Mouse (Mus musculus): Measurements from ENCODE around the gene Clca1.
"Not testable (repeated sequence)": the region's sequence is repeated elsewhere in the genome, so short reads cannot be mapped to it uniquely, and the experiment has no call there.

Clca1 gene

GRCm38 (mm10) chr3:145032676-145033075 lies at the start of gene Clca1:
Clca1 (minus strand) TSS chr3:145032776.
- no peak for DNase-seq (ENCODE audit: low spot score)

- DNase-seq (ENCODE audit: low spot score): no peak
These were observed 48.3 kb upstream of the Clca1 start for GRCm38 (mm10) chr3:145080904-145081303.

DNA sequence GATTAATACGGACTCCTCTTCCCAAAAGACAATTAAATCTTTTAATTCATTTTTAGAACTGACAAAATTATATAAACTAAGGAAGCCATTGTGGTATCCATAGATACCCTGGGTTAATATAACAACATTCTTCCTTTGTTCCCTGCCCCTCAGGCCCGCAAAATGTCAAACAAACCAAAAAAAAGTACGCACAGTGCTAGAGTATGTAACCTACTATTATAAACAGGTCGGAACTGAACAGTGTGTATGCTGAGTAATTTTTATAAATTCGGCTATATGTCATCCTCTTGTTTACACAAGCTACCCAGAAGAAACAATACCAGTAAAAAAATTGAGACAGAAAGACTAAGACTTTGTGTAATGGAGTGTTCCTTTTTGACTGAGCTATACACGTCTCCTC lies 45.8 kb upstream of the Clca1 start:
- no peak for DNase-seq (ENCODE audit: low spot score)

DNA sequence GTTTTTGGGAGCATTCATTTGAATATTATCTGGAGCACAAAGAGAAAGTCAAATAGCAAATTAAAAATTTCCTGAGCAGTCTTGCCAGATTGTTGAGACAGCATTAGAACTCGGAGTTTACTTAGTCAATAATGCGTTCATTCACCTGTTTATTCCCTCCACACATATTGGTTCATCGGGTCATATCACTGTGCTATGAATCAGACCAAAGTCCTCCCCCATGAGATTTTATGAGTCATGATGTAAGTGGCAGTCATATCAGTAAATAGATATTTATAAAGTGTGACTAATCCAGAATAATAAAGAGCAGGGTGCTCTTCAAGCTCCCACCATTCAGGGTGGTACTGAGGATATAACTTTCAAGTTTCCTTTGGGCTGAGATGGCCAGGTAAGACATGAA lies 39.8 kb upstream of the Clca1 start:
- DNase-seq (ENCODE audit: low spot score): no peak

GRCm38 (mm10) chr3:145068964-145069363 lies 36.4 kb upstream of the Clca1 start:
- DNase-seq (ENCODE audit: low spot score): no peak

GRCm38 (mm10) chr3:145055138-145055537 lies 22.6 kb upstream of the Clca1 start:
- not testable (repeated sequence) for DNase-seq (ENCODE audit: low spot score)

DNA sequence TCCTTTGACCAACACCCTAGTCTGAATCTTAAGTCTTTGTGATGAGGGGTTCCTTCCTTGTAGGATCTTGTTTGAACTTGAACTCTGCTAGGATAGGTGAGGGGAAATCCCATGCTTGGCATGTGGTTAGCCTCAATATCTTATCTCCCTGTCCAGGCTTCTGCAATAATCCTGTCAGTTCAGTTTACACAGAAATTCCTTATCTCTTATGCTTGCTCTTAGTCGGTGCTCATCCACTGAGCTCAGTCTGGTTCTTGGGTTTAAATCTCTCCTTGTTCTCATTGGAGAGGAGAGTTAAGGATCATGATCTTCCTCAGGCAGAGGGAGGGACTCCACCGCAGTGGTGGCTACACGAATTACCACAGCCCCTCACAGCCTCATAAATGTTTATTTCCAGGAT lies 17.2 kb upstream of the Clca1 start:
- DNase-seq (ENCODE audit: low spot score): no peak

DNA sequence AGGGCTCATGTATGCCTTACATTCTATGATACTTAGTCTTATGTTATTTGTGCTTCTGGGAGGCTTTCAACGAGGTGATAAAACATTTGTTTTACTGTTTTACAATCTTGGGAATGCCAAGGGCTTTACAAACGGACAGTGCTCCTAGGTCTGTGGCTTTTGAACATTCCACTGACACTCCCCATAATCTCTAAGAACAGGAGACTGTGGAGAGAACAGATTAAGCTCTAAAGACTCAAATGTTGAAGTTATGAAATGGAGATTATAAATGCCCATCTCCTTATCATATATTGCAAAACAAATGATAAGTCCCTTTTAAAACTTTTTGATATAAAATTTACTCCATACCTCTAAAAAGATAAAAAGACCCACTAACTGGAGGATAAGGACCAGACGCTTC lies 6.2 kb upstream of the Clca1 start:
- DNase-seq (ENCODE audit: low spot score): no peak

DNA sequence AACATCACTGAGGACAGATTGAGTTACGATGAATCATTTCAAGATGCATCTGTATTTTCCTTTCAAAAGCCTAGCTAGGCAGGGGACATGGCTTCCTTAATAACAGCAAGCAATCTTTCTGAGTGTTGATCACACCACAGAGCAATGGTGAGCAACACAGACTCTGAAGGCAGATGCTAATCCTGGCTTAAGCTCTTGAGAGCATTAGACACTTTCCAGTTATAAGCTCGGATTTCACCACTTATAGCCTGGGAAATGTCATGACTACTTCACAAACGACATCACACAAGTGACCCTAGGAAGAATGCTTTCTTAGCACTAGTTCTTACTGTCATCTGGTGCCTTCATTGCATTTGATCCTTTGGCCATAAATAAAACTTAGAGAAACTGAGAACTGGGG lies 4.5 kb downstream of the Clca1 start:
- DNase-seq (ENCODE audit: low spot score): no peak

DNA sequence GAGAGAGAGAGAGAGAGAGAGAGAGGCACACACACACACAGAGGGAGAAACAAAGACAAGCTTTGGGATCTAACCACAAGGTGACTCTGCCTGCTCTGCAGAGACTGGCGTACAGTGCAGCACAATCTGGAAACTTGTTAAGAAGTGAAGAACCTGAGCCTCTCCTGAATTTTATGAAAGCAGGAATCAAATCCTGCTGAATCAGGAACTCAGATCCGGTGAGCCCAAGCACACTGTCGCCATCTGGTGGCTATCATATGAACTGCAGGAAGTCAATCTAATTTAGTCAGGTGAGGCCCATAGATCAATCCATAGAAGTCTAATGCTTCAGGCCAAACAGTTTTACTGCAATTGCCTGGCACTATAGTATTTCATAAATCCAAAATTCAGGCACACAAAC lies 5.8 kb downstream of the Clca1 start:
- DNase-seq (ENCODE audit: low spot score): peak; percentile 28

DNA sequence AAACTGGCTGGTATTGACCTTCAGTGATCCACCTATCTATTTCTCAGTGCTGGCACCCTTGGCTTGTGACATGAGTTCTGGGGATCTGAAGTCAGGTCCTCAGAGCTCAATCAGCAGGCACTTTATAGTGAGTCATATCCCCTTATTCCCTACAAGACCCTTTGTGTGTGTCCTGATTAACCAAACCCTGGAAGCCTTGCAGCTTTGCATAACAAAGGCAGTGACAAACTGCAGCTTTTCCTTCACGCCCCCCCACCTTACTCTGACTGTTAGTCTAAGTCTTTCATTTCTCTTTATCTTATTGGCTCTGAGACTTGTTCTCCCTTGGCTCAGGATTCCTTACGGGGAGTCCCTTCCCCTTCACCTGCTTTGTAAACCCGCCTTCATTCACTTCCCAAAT lies 14.8 kb downstream of the Clca1 start:
- no peak for DNase-seq (ENCODE audit: low spot score)

DNA sequence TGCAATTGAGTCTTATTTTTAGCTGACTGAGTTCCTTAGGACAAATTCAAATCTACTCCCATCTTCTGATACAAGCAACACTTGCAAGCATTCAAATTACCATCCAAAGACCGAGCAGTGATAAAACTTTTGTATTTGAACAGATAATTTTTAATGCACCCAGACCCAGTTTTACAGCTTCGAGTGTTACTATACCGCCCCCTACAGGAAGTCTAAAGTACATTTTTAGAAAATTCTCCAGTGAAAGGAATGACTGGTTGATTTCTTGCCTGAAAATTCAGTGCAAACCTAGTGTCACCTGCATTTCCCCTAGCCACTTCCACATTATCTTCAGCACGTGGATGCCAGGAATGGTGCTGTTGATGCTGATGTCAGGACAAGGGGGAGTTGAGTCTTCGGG lies 28.2 kb downstream of the Clca1 start:
- DNase-seq (ENCODE audit: low spot score): no peak

DNA sequence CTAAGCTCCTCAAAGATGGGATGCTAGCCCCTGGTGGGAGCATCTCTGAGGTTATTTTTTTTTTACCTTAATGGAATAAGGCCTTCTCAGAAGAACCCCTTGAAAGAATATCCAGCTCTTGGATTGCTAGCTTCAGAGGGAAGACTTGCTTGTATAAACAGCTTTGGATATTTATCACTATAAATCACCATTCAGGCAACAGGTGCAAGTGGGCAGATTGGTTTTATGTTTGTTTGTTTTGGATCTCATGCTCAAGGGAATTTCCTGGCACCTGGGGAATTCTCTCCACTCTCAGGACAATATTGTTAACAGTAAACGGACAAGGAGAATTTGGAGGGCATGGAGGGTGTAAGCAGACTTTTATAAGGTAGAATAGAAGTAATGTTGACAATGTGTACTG lies 31.7 kb downstream of the Clca1 start:
- DNase-seq (ENCODE audit: low spot score): no peak

GRCm38 (mm10) chr3:144993055-144993454 lies 39.5 kb downstream of the Clca1 start:
- DNase-seq (ENCODE audit: low spot score): no peak

DNA sequence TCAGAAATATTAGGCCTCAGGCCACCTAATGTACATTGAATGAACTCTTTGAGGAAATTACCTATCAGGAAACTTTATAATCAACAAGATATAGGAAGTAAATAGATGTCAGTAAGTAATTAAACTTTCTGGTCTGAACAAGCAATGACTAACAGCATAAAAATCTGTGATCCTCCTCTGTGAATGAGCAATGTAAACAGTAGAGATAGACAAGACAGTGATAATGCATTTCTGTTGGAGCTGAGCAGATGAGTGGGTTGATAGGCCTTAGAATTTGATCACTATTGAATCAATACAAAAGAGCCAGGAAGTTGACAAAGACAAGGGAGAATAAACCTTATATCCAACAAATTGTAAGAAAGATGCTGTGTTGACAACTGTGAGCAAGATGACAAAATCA lies 40.0 kb downstream of the Clca1 start:
- DNase-seq (ENCODE audit: low spot score): no peak

- no peak for DNase-seq (ENCODE audit: low spot score)
These were observed 46.7 kb downstream of the Clca1 start for GRCm38 (mm10) chr3:144985890-144986289.

DNA sequence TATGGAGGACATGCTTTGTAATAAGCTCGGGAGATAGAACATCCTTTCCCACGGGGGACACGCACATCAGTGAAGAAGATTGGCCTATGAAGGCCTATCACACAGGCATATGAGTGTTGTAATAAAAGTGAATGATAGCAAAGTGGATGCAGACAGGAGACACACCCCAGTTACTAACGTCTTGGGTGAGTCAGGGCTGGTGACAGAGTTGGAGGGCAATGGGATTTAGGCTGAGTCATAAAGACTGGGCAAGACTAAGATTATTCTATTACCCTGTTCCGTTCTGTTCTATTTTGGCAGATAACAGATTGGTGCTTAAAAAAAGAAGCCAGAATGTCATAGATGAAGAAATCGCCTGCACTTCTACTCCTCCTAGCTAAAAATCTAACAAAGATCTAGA lies 52.0 kb downstream of the Clca1 start:
- no peak for DNase-seq (ENCODE audit: low spot score)

GRCm38 (mm10) chr3:144977631-144978030 lies 54.9 kb downstream of the Clca1 start:
- DNase-seq (ENCODE audit: low spot score): no peak

DNA sequence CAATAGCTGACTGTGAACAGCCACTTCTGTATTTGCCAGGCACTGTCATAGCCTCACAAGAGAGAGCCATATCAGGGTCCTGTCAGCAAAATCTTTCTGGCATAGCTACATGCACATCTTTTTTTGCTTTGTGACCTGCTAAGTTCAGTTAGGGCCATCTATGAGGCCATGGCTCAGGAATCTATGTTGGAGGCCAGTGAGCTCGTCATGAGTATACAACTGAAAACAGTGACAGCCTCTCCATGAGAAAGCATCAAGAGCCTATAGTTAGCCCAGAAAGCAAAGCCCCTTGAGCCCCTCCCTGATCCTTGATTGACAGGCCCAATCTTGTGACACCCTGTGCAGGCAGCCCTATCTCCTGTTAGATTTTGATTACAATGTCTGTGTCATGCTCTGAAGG lies 56.5 kb downstream of the Clca1 start:
- DNase-seq (ENCODE audit: low spot score): no peak

DNA sequence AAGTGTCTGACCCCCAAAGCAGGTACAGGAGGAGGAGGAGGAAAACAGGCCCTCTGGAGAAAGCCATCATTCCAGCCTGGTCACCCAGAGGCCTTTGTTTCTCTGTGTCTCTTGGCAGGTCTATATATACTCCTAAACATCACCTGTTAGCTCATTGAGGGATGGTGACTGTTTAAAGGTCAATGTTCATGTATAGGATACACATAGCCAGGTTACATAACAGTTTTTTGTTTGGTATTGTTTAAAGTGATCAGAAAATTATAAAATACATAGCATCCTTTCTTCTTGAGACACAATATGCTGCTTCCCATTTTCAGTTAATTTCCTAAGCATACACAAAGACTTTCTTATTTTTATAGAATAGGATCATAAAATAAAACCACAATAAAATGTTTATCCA lies 57.6 kb downstream of the Clca1 start, which contains the start of gene Clca4a:
Clca4a (minus strand) TSS at position 101 of the 400 bp plus-strand sequence.
- no peak for DNase-seq (ENCODE audit: low spot score)

GRCm38 (mm10) chr3:144971553-144972270 lies 60.9 kb downstream of the Clca1 start:
- DNase-seq (ENCODE audit: low spot score): no peak

- no peak for DNase-seq (ENCODE audit: low spot score)
These were observed 62.8 kb downstream of the Clca1 start for GRCm38 (mm10) chr3:144969755-144970154.

GRCm38 (mm10) chr3:144966074-144966473 lies 66.5 kb downstream of the Clca1 start:
- DNase-seq (ENCODE audit: low spot score): no peak

Data from left cerebral cortex, adult 11 months (tissue).